ENCODE assay signal across 28 mouse cellular contexts in the genomic region with DNA sequence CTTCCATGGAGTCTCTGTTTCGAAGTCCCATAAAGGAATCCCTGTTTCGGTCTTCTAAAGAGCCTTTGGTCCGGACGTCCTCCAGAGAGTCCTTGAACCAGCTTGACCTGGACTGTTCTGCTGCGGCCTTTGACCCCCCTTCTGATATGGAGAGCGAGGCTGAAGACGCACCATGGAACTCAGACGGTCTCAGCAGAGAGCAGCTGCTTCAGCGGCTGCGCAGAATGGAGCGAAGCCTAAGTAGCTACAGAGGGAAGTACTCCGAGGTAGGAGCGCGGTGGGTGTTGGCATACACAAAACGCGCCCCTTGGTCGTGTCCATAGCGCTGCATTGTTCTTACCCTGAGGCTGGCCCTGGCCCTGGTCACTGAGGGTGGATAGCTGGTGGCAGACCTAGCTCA. TPM values are rescaled to one million over a fixed set of nuclear protein-coding genes. Genes with fewer than 3 reads are reported as not detected.
A peak's percentile ranks its signal among the peaks of the same experiment; 100 is the strongest.
DNase-seq lines count a peak whose midpoint lies in the region; ATAC-seq and TF ChIP-seq lines count a peak whose summit lies in the region.
"Had no signal": no experiment of that assay in that cellular context is flagged by ENCODE, and none has a peak within 500 bp of the region (broad histone marks: within the 10 kb centered on the region; RNA-seq: fewer than 3 reads in every experiment).

No protein-coding gene starts in this region.

- no peaks in the 10 kb centered on the region for H3K9me3 ChIP-seq in heart, embryonic 10.5 days
- no peaks in the 10 kb centered on the region for H3K9me3 ChIP-seq in heart, embryonic 12.5 days (replicated peaks)
- no peaks in the 10 kb centered on the region for H3K9me3 ChIP-seq in stomach, embryonic 14.5 days (ENCODE audit: control insufficient read depth, low read depth, low read length)
- no peaks in the 10 kb centered on the region for H3K9me3 ChIP-seq in stomach, postnatal 0 days (ENCODE audit: control insufficient read depth, low read length)
- H3K9me3 ChIP-seq: embryonic facial prominence, embryonic 12.5 days; embryonic facial prominence, embryonic 15.5 days; heart, embryonic 13.5 days had no signal

- no peak for TF ChIP-seq EP300 in stomach, postnatal 0 days (optimal IDR thresholded peaks at IDR 0.05)

- peaks cover 80% of the 10 kb centered on the region for H3K36me3 ChIP-seq in heart, embryonic 10.5 days
- peaks cover 82% of the 10 kb centered on the region for H3K36me3 ChIP-seq in heart, embryonic 12.5 days
- peaks cover 59% of the 10 kb centered on the region for H3K36me3 ChIP-seq in stomach, embryonic 14.5 days (ENCODE audit: control insufficient read depth, insufficient read depth, low read length)
- H3K36me3 ChIP-seq in stomach, postnatal 0 days (ENCODE audit: control insufficient read depth, insufficient read depth, low read length) = peaks cover 18% of the 10 kb centered on the region

- no peak overlapping the region for H3K27ac ChIP-seq in heart, embryonic 10.5 days
- H3K27ac ChIP-seq in heart, embryonic 12.5 days (ENCODE audit: poor library complexity, severe bottlenecking) = no peak overlapping the region
- no peak overlapping the region for H3K27ac ChIP-seq in stomach, embryonic 14.5 days (ENCODE audit: low read length)
- H3K27ac ChIP-seq in stomach, postnatal 0 days (replicated peaks) = no peak overlapping the region
- H3K27ac ChIP-seq: embryonic facial prominence, embryonic 12.5 days; embryonic facial prominence, embryonic 15.5 days; heart, embryonic 13.5 days; hindbrain, embryonic 14.5 days; hindbrain, postnatal 0 days had no signal

- peak; percentile 67 for DNase-seq in heart, embryonic 10.5 days (ENCODE audit: low spot score)
- no peak for DNase-seq in stomach, postnatal 0 days (ENCODE audit: low spot score)
- peak; percentile 65 for DNase-seq in ZHBTc4 (ENCODE audit: low read depth, low spot score)
- no peak for DNase-seq in adrenal gland, adult 2 months
- no peak for DNase-seq in adrenal gland, postnatal 10 days
- DNase-seq: adrenal gland, postnatal 14 days; B cell, adult 2 months; cerebellum, adult 11 months; cerebellum, adult 2 months; cerebellum, adult 9-11 months; cerebellum, postnatal 25 days; forebrain, postnatal 0 days; gastrocnemius, postnatal 25 days; heart, postnatal 14 days; heart, postnatal 4 days had no signal

- H3K4me1 ChIP-seq in heart, embryonic 10.5 days = peaks cover 12% of the 10 kb centered on the region
- peaks cover 14% of the 10 kb centered on the region for H3K4me1 ChIP-seq in heart, embryonic 12.5 days (replicated peaks)
- H3K4me1 ChIP-seq in stomach, embryonic 14.5 days (ENCODE audit: control insufficient read depth, insufficient read depth, low read length) = no peaks in the 10 kb centered on the region
- no peaks in the 10 kb centered on the region for H3K4me1 ChIP-seq in stomach, postnatal 0 days (replicated peaks; ENCODE audit: control insufficient read depth, insufficient read depth)
- H3K4me1 ChIP-seq: embryonic facial prominence, embryonic 12.5 days; embryonic facial prominence, embryonic 15.5 days had no signal

- no peak overlapping the region for H3K9ac ChIP-seq in heart, embryonic 12.5 days
- H3K9ac ChIP-seq in stomach, embryonic 14.5 days (replicated peaks; ENCODE audit: low read depth, low read length) = no peak overlapping the region
- H3K9ac ChIP-seq in stomach, postnatal 0 days (ENCODE audit: low read length) = no peak overlapping the region
- H3K9ac ChIP-seq: embryonic facial prominence, embryonic 12.5 days; embryonic facial prominence, embryonic 15.5 days; forebrain, postnatal 0 days; heart, embryonic 13.5 days; hindbrain, embryonic 14.5 days had no signal

- 84% methylated on average over 18 of the region's 18 CpGs for WGBS in heart, embryonic 10.5 days
- 87% methylated on average over 18 of the region's 18 CpGs for WGBS in heart, embryonic 12.5 days
- 91% methylated on average over 18 of the region's 18 CpGs for WGBS in stomach, embryonic 14.5 days
- 95% methylated on average over 18 of the region's 18 CpGs for WGBS in stomach, postnatal 0 days

- no peak for TF ChIP-seq CTCF in stomach, postnatal 0 days (IDR thresholded peaks at IDR 0.05; ENCODE audit: low read depth)

- H3K27me3 ChIP-seq in heart, embryonic 10.5 days (ENCODE audit: insufficient read depth, poor library complexity, severe bottlenecking) = no peaks in the 10 kb centered on the region
- H3K27me3 ChIP-seq in heart, embryonic 12.5 days (replicated peaks) = no peaks in the 10 kb centered on the region
- no peaks in the 10 kb centered on the region for H3K27me3 ChIP-seq in stomach, embryonic 14.5 days (ENCODE audit: control insufficient read depth, insufficient read depth, low read length)
- no peaks in the 10 kb centered on the region for H3K27me3 ChIP-seq in stomach, postnatal 0 days (ENCODE audit: control insufficient read depth, insufficient read depth, low read length)
- H3K27me3 ChIP-seq: CH12.LX; embryonic facial prominence, embryonic 12.5 days; embryonic facial prominence, embryonic 15.5 days; heart, embryonic 13.5 days had no signal

- H3K4me3 ChIP-seq in heart, embryonic 10.5 days = no peak overlapping the region
- H3K4me3 ChIP-seq in heart, embryonic 12.5 days = no peak overlapping the region
- H3K4me3 ChIP-seq in stomach, embryonic 14.5 days (ENCODE audit: low read depth, low read length) = no peak overlapping the region
- H3K4me3 ChIP-seq in stomach, postnatal 0 days (ENCODE audit: low read depth, low read length) = no peak overlapping the region
- H3K4me3 ChIP-seq: embryonic facial prominence, embryonic 12.5 days; embryonic facial prominence, embryonic 15.5 days; heart, embryonic 13.5 days had no signal

- no peak for ATAC-seq in heart, embryonic 12.5 days (ENCODE audit: insufficient number of reproducible peaks, low FRiP score)
- 0 out of 2 replicates have a peak, but pooled peaks have one; percentile 14 for ATAC-seq in stomach, embryonic 14.5 days (ENCODE audit: insufficient number of reproducible peaks, insufficient read depth, low FRiP score, low read depth)
- no peak for ATAC-seq in stomach, postnatal 0 days (ENCODE audit: low FRiP score, low TSS enrichment)
- ATAC-seq: forebrain, embryonic 14.5 days; forebrain, postnatal 0 days; hindbrain, postnatal 0 days; inflammation-experienced regulatory T-cells, adult 6 months; intestine, embryonic 16.5 days had no signal

- H3K4me2 ChIP-seq in heart, embryonic 12.5 days = no peak overlapping the region
- H3K4me2 ChIP-seq in stomach, embryonic 14.5 days (replicated peaks; ENCODE audit: low read depth, low read length) = no peak overlapping the region
- H3K4me2 ChIP-seq in stomach, postnatal 0 days (replicated peaks; ENCODE audit: low read depth) = no peak overlapping the region
- H3K4me2 ChIP-seq: embryonic facial prominence, embryonic 12.5 days; embryonic facial prominence, embryonic 15.5 days; heart, embryonic 13.5 days; hindbrain, embryonic 14.5 days had no signal

RNA-seq across cellular contexts. Expression of a gene that starts 21.0 kb away (rescaled TPM):
- 55.0 and 60.0 TPM in 2 replicates for polyA plus RNA-seq in heart, embryonic 10.5 days (2016; fragmentation: Nextera tagmentation; extraction: Ambion mirVana)
- 74.8 and 75.5 TPM in 2 replicates for polyA plus RNA-seq in heart, embryonic 12.5 days (2016; fragmentation: Nextera tagmentation; extraction: Ambion mirVana)
- 70.8 and 73.4 TPM in 2 replicates for polyA plus RNA-seq in stomach, embryonic 14.5 days (2014; fragmentation: Nextera tagmentation; extraction: Ambion mirVana)
- 34.2 and 37.0 TPM in 2 replicates for polyA plus RNA-seq in stomach, postnatal 0 days (2015; fragmentation: Nextera tagmentation; extraction: Ambion mirVana)
- 100 to 1,000 TPM; 109 to 121 TPM for total RNA-seq in adrenal gland, adult 2 months (2021)
- polyA plus RNA-seq in adrenal gland, adult 2 months (2012; rRNA removed) = 5.9 and 11.5 TPM in 2 replicates
- 10 to 100 TPM; 79.3 to 98.4 TPM for total RNA-seq in adrenal gland, postnatal 10 days (2021)

RNA-seq across cellular contexts. Expression of a gene that starts 49.0 kb away (rescaled TPM):
- 0.11 and 0.13 TPM in 2 replicates for polyA plus RNA-seq in heart, embryonic 10.5 days (2016; fragmentation: Nextera tagmentation; extraction: Ambion mirVana)
- polyA plus RNA-seq in heart, embryonic 12.5 days (2016; fragmentation: Nextera tagmentation; extraction: Ambion mirVana) = 0.08 and 0.11 TPM in 2 replicates
- polyA plus RNA-seq in stomach, embryonic 14.5 days (2014; fragmentation: Nextera tagmentation; extraction: Ambion mirVana) = 0.22 TPM in 1 of 2 replicates, not detected in the other
- 0.07 and 0.11 TPM in 2 replicates for polyA plus RNA-seq in stomach, postnatal 0 days (2015; fragmentation: Nextera tagmentation; extraction: Ambion mirVana)
- total RNA-seq in adrenal gland, adult 2 months (2021) = under 1 TPM; 0.17 to 0.37 TPM
- 0.29 and 0.31 TPM in 2 replicates for polyA plus RNA-seq in adrenal gland, adult 2 months (2012; rRNA removed)
- total RNA-seq in adrenal gland, postnatal 10 days (2021) = under 1 TPM; 0.27 to 0.30 TPM
- total RNA-seq: CH12.LX; common myeloid progenitor, adult 5-6 weeks; gastrocnemius, adult 8-10 months; gastrocnemius, postnatal 25 days; heart, postnatal 14 days; heart, postnatal 4 days had no signal
- polyA plus RNA-seq: embryonic facial prominence, embryonic 15.5 days; heart, embryonic 13.5 days had no signal

Comparison
In these comparisons a context has a peak if more than half of its experiments do, and no peak if none do; other contexts are left out.
1. DNase-seq: peak in heart, embryonic 10.5 days (single experiment) and ZHBTc4 (single experiment); none in stomach, postnatal 0 days (single experiment), adrenal gland, adult 2 months (single experiment) and adrenal gland, postnatal 10 days (single experiment).